Mouse (Mus musculus) hindlimb bud, embryonic 11.5 days (tissue): ENCODE measurements around the gene Rasa2.
"Not testable (repeated sequence)": the region's sequence is repeated elsewhere in the genome, so short reads cannot be mapped to it uniquely, and the experiment has no call there.

Experiments
- DNase-seq: peaks from one replicate; pipeline ENCODE4 v3.0.0-alpha.2; 2012; ENCODE audit warnings: low read depth, low spot score; ENCODE audit errors: extremely low spot score

The Rasa2 gene

GRCm38 (mm10) chr9:96631389-96632072 lies at the start of gene Rasa2:
Rasa2 (minus strand) TSS chr9:96631617.
- no peak for DNase-seq

- DNase-seq: no peak
Observed at GRCm38 (mm10) chr9:96678611-96679010, 47.2 kb upstream of the Rasa2 start.

GRCm38 (mm10) chr9:96677711-96678110 lies 46.3 kb upstream of the Rasa2 start:
- DNase-seq: not testable (repeated sequence)

GRCm38 (mm10) chr9:96676671-96677070 lies 45.3 kb upstream of the Rasa2 start:
- DNase-seq: no peak

GRCm38 (mm10) chr9:96675763-96676640 lies 44.6 kb upstream of the Rasa2 start:
- DNase-seq: no peak

- no peak for DNase-seq
Observed at GRCm38 (mm10) chr9:96675071-96675762, 43.8 kb upstream of the Rasa2 start.

- no peak for DNase-seq
Observed at GRCm38 (mm10) chr9:96674301-96674700, 42.9 kb upstream of the Rasa2 start.

GRCm38 (mm10) chr9:96672466-96672865 lies 41.0 kb upstream of the Rasa2 start:
- DNase-seq: no peak

GRCm38 (mm10) chr9:96671249-96671648 lies 39.8 kb upstream of the Rasa2 start:
- no peak for DNase-seq

GRCm38 (mm10) chr9:96669877-96670276 lies 38.5 kb upstream of the Rasa2 start:
- DNase-seq: peak; percentile 90

GRCm38 (mm10) chr9:96668628-96669027 lies 37.2 kb upstream of the Rasa2 start:
- no peak for DNase-seq

- no peak for DNase-seq
Observed at GRCm38 (mm10) chr9:96660510-96661244, 29.3 kb upstream of the Rasa2 start.

- no peak for DNase-seq
Observed at GRCm38 (mm10) chr9:96659801-96660200, 28.4 kb upstream of the Rasa2 start.

GRCm38 (mm10) chr9:96653538-96653937 lies 22.1 kb upstream of the Rasa2 start:
- DNase-seq: no peak

- no peak for DNase-seq
Observed at GRCm38 (mm10) chr9:96652763-96653162, 21.3 kb upstream of the Rasa2 start.

- no peak for DNase-seq
Observed at GRCm38 (mm10) chr9:96650807-96651206, 19.4 kb upstream of the Rasa2 start.

- no peak for DNase-seq
Observed at GRCm38 (mm10) chr9:96649924-96650323, 18.5 kb upstream of the Rasa2 start.

GRCm38 (mm10) chr9:96649362-96649761 lies 17.9 kb upstream of the Rasa2 start:
- no peak for DNase-seq

GRCm38 (mm10) chr9:96646668-96647295 lies 15.4 kb upstream of the Rasa2 start:
- no peak for DNase-seq

- DNase-seq: no peak
Observed at GRCm38 (mm10) chr9:96644840-96645239, 13.4 kb upstream of the Rasa2 start.
